Mouse (Mus musculus): ENCODE measurements around the gene Gm3250. TPM values are rescaled to one million over a fixed set of nuclear protein-coding genes. Genes with fewer than 3 reads are reported as not detected.
"Not testable (repeated sequence)": the region's sequence is repeated elsewhere in the genome, so short reads cannot be mapped to it uniquely, and the experiment has no call there.

Gm3250 gene
- polyA plus RNA-seq, 1 experiment from 2014 or later, result not detected

DNA sequence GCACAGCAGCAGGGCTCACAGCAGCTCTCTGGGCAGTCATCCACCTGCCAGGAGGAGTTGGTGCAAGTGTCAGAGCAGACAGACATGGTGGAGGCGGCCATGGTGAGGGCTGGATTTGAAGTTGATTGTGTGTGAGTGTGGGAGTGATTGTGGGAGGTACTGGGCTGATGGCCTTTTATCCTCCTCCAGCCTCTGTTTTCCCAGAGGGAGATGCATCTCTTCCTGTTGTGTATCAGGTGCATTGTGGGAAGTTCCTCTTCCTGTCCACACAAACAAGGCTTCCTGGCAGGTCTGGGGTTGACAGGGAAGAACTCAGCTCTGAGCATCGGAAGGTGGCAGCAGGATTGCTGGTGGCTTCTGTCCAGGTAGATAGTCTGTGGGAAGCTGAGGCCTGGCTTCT lies 12.6 kb upstream of the Gm3250 start, which contains the start of gene Gm9639:
TSS of gene Gm9639 (minus strand) at position 101 of the 400 bp plus-strand sequence.
- ATAC-seq (no peak), DNase-seq (ENCODE audit: low read depth, low spot score) (no peak)
- ChIA-PET CTCF (no interaction called here), POLR2A (no interaction called here)
- in situ Hi-C loops (cut with MboI; ENCODE audit: low pct_unique_long_range_greater_than_20kb), result no loop called here
- peaks cover 12% of the 10 kb centered on the region for H3K27me3 ChIP-seq
- no peak for TF ChIP-seq CTCF (IDR thresholded peaks at IDR 0.05)

DNA sequence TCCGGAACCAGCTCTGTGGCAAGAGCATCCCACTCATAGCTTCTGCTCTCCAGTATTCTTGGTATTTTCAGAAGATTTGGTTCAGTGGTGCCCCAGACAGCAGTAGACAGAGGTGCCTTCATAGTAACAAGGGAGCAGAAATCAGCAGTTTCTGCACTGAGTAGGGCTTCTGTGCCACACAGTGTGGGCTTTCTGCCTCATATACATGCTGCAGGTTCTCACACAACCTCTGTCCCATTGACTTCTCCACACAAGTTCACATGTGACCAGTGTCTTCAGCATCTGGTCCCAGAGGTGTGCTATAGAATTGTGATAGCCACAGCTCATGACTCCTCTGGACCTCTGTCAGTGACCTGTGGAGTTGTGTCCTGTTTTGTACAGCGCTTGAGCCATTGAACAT lies 6.3 kb upstream of the Gm3250 start:
- no peak for TF ChIP-seq CTCF (IDR thresholded peaks at IDR 0.05)
- no peaks in the 10 kb centered on the region for H3K27me3 ChIP-seq
- ATAC-seq (no peak), DNase-seq (ENCODE audit: low read depth, low spot score) (no peak)
- CTCF ChIA-PET, result no interaction called here
- POLR2A ChIA-PET, result no interaction called here
- in situ Hi-C loops (cut with MboI; ENCODE audit: low pct_unique_long_range_greater_than_20kb), result no loop called here

DNA sequence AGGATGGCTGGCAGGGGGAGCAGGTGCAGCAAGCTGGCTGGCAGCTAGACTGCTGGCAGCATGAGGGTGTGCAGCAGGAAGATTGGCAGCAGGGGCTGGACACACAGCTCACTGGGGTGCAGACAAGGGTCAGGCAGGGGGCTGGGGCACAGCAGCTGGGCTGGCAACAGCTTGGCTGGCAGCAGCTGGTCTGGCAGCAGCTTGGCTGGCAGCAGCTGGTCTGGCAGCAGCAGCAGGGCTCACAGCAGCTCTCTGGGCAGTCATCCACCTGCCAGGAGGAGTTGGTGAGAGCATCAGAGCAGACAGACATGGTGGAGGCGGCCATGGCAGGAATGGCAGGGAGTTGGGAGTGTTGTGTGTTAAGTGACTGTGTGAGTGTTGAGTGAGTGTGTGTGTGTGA lies 5.5 kb upstream of the Gm3250 start, which contains the start of gene Gm7137:
TSS of gene Gm7137 (minus strand) at position 325 of the 400 bp plus-strand sequence.
- ATAC-seq; CTCF ChIA-PET; POLR2A ChIA-PET; H3K27me3 ChIP-seq; in situ Hi-C loops (cut with MboI; ENCODE audit: low pct_unique_long_range_greater_than_20kb); DNase-seq (ENCODE audit: low read depth, low spot score): not testable (repeated sequence)

DNA sequence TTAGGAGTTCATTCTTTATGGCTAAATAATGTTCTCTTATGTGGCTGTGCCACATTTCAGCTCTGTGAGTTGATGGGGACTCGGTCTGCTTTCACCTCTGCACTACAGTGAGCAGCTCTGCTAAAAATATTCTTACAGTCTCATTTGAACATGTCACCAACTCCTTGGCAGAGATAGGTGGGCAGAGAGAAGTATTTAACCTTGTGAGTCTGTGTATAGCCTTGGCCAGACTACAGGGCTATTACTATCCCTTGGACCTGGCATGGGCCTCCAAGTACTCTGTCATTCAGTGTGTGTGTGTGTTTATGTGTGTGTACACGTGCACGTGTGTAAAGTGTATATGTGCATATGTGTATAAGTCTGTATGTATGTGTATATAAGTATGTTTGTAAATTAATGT lies 1.1 kb upstream of the Gm3250 start:
- CTCF ChIA-PET; H3K27me3 ChIP-seq; POLR2A ChIA-PET; in situ Hi-C loops (cut with MboI; ENCODE audit: low pct_unique_long_range_greater_than_20kb); ATAC-seq; DNase-seq (ENCODE audit: low read depth, low spot score): not testable (repeated sequence)

DNA sequence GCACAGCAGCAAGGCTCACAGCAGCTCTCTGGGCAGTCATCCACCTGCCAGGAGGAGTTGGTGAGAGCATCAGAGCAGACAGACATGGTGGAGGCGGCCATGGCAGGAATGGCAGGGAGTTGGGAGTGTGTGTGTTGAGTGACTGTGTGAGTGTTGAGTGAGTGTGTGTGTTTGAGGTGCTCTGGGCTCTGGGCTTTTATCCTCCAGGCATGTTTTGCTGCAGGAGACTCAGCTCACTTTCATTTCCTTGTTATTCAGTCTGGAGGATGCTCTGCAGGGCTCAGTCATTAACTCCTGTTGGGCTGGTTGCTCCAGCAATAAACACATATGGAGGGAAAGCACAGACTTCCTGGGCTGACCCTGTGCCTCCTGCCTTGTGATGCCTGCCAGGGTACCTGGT lies 5.5 kb downstream of the Gm3250 start, which contains the start of gene Gm7138:
TSS of gene Gm7138 (minus strand) at position 101 of the 400 bp plus-strand sequence.
- in situ Hi-C loops (cut with MboI; ENCODE audit: low pct_unique_long_range_greater_than_20kb); DNase-seq (ENCODE audit: low read depth, low spot score): not testable (repeated sequence)

DNA sequence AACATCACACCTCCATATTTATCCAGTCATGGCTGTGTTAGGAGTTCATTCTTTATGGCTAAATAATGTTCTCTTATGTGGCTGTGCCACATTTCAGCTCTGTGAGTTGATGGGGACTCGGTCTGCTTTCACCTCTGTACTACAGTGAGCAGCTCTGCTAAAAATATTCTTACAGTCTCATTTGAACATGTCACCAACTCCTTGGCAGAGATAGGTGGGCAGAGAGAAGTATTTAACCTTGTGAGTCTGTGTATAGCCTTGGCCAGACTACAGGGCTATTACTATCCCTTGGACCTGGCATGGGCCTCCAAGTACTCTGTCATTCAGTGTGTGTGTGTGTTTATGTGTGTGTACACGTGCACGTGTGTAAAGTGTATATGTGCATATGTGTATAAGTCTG lies 10.2 kb downstream of the Gm3250 start:
- in situ Hi-C loops (cut with MboI; ENCODE audit: low pct_unique_long_range_greater_than_20kb); DNase-seq (ENCODE audit: low read depth, low spot score); CTCF ChIA-PET; H3K27me3 ChIP-seq; POLR2A ChIA-PET; ATAC-seq: not testable (repeated sequence)

More for the DNA sequence above, 5.5 kb downstream of the Gm3250 start, which contains the start of gene Gm7138:
- POLR2A ChIA-PET, H3K27me3 ChIP-seq, ATAC-seq, CTCF ChIA-PET: not testable (repeated sequence)

DNA sequence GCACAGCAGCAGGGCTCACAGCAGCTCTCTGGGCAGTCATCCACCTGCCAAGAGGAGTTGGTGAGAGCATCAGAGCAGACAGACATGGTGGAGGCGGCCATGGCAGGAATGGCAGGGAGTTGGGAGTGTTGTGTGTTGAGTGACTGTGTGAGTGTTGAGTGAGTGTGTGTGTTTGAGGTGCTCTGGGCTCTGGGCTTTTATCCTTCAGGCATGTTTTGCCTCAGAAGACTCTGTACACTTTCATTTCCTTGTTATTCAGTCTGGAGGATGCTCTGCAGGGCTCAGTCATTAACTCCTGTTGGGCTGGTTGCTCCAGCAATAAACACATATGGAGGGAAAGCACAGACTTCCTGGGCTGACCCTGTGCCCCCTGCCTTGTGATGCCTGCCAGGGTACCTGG lies 11.1 kb downstream of the Gm3250 start, which contains the start of gene Gm3238:
TSS of gene Gm3238 (minus strand) at position 101 of the 400 bp plus-strand sequence.
- CTCF ChIA-PET; ATAC-seq; in situ Hi-C loops (cut with MboI; ENCODE audit: low pct_unique_long_range_greater_than_20kb); DNase-seq (ENCODE audit: low read depth, low spot score); H3K27me3 ChIP-seq; POLR2A ChIA-PET: not testable (repeated sequence)

DNA sequence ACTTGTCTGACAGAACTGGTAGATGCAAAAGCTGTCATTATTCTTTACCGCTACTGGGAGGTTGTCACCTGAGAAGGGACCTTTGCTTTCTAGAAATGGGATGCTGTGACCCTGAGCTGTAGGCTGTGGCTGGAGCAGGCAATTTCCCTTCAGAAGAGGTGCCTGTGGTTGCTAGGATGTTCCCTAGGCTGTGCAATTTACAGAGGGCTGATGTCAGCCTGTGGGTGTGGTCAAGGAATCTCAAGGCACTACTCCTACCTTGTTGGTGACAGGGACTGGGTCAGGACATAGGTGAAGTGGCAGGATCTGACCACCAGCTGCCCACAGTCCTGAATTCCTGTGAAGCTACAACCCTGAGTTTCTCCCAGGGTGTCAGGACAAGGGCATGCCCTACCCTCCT lies 12.6 kb downstream of the Gm3250 start:
- ChIA-PET CTCF (no interaction called here), POLR2A (no interaction called here)
- no peak for TF ChIP-seq CTCF (IDR thresholded peaks at IDR 0.05)
- DNase-seq (ENCODE audit: low read depth, low spot score), result no peak
- no peak for ATAC-seq
- in situ Hi-C loops (cut with MboI; ENCODE audit: low pct_unique_long_range_greater_than_20kb), result no loop called here
- peaks cover 4% of the 10 kb centered on the region for H3K27me3 ChIP-seq

DNA sequence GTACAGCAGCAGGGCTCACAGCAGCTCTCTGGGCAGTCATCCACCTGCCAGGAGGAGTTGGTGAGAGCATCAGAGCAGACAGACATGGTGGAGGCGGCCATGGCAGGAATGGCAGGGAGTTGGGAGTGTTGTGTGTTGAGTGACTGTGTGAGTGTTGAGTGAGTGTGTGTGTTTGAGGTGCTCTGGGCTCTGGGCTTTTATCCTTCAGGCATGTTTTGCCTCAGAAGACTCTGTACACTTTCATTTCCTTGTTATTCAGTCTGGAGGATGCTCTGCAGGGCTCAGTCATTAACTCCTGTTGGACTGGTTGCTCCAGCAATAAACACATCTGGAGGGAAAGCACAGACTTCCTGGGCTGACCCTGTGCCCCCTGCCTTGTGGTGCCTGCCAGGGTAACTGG lies 22.8 kb downstream of the Gm3250 start, which contains the start of gene Gm3233:
TSS of gene Gm3233 (minus strand) at position 101 of the 400 bp plus-strand sequence.
- DNase-seq (ENCODE audit: low read depth, low spot score); H3K27me3 ChIP-seq; CTCF ChIA-PET; ATAC-seq; POLR2A ChIA-PET; in situ Hi-C loops (cut with MboI; ENCODE audit: low pct_unique_long_range_greater_than_20kb): not testable (repeated sequence)

DNA sequence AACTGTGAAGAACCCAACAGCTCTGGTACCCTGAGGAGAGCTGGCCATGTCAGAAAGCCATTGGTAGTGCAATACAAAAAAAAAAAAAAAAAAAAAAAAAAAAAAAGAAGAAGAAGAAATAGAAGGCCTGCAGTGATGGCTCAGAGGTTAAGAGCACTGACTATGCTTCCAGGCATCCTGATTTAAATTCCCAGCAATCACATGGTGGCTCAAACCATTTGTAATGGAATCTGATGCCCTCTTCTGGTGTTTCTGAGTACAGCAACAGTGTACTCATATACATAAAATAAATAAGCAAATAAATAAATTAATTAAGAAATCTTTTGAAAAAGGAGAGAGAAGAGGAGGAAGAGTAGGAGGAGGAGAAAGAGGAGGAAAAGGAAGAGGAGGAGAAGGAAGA lies 28.9 kb downstream of the Gm3250 start:
- no peak for ATAC-seq
- in situ Hi-C loops (cut with MboI; ENCODE audit: low pct_unique_long_range_greater_than_20kb), result no loop called here
- no peak for DNase-seq (ENCODE audit: low read depth, low spot score)
- peaks cover 5% of the 10 kb centered on the region for H3K27me3 ChIP-seq
- POLR2A ChIA-PET, result interaction anchor here (0.7 kb wide), 1 partner anchor 163 kb away, joined by 5 read pairs; no protein-coding TSS in a partner anchor
- CTCF ChIA-PET, result no interaction called here
- no peak for TF ChIP-seq CTCF (IDR thresholded peaks at IDR 0.05)

DNA sequence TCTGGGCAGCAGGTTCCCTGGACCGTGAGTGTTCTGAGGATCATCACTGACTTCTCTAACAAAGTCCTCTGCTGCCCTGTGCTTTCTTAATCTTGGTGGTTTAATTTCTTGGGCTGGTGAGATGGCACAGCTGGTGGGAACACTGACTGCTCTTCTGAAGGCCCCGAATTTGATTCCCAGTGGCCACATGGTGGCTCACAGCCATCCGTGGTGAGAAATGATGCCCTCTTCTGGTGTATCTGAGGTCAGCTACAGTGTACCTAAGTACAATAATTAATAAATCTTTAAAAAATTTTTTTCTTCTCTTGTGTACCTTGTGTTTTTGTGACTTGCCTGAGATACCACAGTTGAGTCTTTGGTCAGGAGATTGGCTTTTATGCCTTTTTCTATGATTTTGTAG lies 30.0 kb downstream of the Gm3250 start:
- CTCF ChIA-PET; POLR2A ChIA-PET; DNase-seq (ENCODE audit: low read depth, low spot score); H3K27me3 ChIP-seq; in situ Hi-C loops (cut with MboI; ENCODE audit: low pct_unique_long_range_greater_than_20kb); ATAC-seq: not testable (repeated sequence)

DNA sequence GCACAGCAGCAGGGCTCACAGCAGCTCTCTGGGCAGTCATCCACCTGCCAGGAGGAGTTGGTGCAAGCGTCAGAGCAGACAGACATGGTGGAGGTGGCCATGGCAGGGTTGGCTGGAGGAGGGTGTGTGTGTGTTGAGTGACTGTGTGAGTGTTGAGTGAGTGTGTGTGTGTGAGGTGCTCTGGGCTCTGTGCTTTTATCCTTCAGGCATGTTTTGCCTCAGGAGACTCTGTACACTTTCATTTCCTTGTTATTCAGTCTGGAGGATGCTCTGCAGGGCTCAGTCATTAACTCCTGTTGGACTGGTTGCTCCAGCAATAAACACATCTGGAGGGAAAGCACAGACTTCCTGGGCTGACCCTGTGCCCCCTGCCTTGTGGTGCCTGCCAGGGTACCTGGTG lies 31.1 kb downstream of the Gm3250 start, which contains the start of gene Gm9736:
TSS of gene Gm9736 (minus strand) at position 101 of the 400 bp plus-strand sequence.
- DNase-seq (ENCODE audit: low read depth, low spot score); in situ Hi-C loops (cut with MboI; ENCODE audit: low pct_unique_long_range_greater_than_20kb); CTCF ChIA-PET; H3K27me3 ChIP-seq; POLR2A ChIA-PET; ATAC-seq: not testable (repeated sequence)

DNA sequence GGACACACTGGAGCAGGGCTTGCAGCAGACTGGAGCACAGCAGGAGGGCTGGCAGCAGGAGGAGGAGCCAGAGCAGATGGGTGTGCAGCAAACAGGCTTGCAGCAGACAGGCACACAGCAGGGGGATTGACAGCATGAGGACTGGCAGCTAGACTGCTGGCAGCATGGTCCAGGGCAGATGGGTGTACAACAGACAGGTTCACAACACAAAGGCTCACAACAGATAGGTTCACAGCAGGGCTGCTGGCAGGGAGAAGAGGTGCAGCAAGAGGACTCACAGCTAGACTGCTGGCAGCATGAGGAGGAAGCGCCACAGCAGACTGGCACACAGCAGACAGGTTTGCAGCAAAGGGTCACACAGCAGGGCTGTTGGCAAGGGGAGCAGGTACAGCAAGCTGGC lies 31.7 kb downstream of the Gm3250 start:
- H3K27me3 ChIP-seq, ATAC-seq, POLR2A ChIA-PET: not testable (repeated sequence)

DNA sequence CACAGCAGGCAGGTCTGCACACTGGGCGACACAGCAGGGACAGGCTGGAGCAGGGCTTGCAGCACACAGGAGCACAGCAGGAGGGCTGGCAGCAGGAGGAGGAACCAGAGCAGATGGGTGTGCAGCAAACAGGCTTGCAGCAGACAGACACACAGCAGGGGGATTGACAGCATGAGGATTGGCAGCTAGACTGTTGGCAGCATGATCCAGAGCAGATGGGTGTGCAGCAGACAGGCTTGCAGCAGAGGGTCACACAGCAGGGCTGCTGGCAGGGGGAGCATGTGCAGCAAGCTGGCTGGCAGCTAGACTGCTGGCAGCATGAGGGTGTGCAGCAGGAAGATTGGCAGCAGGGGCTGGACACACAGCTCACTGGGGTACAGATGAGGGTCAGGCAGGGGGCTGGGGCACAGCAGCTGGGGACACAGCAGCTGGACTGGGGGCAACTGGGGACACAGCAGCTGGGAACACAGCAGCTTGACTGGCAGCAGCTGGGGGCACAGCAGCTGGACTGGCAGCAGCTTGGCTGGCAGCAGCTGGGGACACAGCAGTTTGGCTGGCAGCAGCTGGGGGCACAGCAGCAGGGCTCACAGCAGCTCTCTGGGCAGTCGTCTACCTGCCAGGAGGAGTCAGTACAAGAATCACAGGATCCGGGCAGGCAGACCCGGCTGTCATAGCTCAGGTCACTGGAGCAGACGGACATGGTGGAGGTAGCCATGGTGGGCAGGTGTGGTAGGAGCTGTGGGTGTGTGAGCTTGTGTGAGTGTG lies 40.2 kb downstream of the Gm3250 start, which contains the start of gene Gm18596:
TSS of gene Gm18596 (minus strand) at position 715 of the 765 bp plus-strand sequence.
- H3K27me3 ChIP-seq, result peaks cover 26% of the 10 kb centered on the region
- DNase-seq (ENCODE audit: low read depth, low spot score); POLR2A ChIA-PET; ATAC-seq; in situ Hi-C loops (cut with MboI; ENCODE audit: low pct_unique_long_range_greater_than_20kb); CTCF ChIA-PET: not testable (repeated sequence)

More for the DNA sequence above, 31.7 kb downstream of the Gm3250 start:
- DNase-seq (ENCODE audit: low read depth, low spot score); in situ Hi-C loops (cut with MboI; ENCODE audit: low pct_unique_long_range_greater_than_20kb); CTCF ChIA-PET: not testable (repeated sequence)
